In genomic region chr16:97169901-97170512, GRCm38 (mm10) we compare ENCODE assay signal across 8 mouse cellular contexts. TPM values are rescaled to one million over a fixed set of nuclear protein-coding genes. Genes with fewer than 3 reads are reported as not detected.
DNase-seq lines count a peak whose midpoint lies in the region; ATAC-seq and TF ChIP-seq lines count a peak whose summit lies in the region.
"Had no signal": no experiment of that assay in that cellular context is flagged by ENCODE, and none has a peak within 500 bp of the region (broad histone marks: within the 10 kb centered on the region; RNA-seq: fewer than 3 reads in every experiment).

No protein-coding gene starts in this region.

- no peak for TF ChIP-seq CTCF in layer of hippocampus, adult 2 months (conservative IDR thresholded peaks at IDR 0.05)

- peak overlapping the region; percentile 93 for H3K27ac ChIP-seq in layer of hippocampus, adult 2 months
- H3K27ac ChIP-seq in embryonic facial prominence, embryonic 10.5 days (replicated peaks), result no peak overlapping the region
- peak overlapping the region; percentile 94 for H3K27ac ChIP-seq in hindbrain, embryonic 15.5 days (replicated peaks)
- H3K27ac ChIP-seq in midbrain, embryonic 13.5 days, result peak overlapping the region; percentile 97

- peak overlapping the region; percentile 84 for H3K4me2 ChIP-seq in hindbrain, embryonic 15.5 days
- peak overlapping the region; percentile 75 for H3K4me2 ChIP-seq in midbrain, embryonic 13.5 days (replicated peaks)

- H3K9me3 ChIP-seq in embryonic facial prominence, embryonic 10.5 days, result no peaks in the 10 kb centered on the region
- no peaks in the 10 kb centered on the region for H3K9me3 ChIP-seq in hindbrain, embryonic 15.5 days
- H3K9me3 ChIP-seq in midbrain, embryonic 13.5 days, result no peaks in the 10 kb centered on the region

- peak overlapping the region; percentile 87 for H3K9ac ChIP-seq in hindbrain, embryonic 15.5 days
- H3K9ac ChIP-seq in midbrain, embryonic 13.5 days (replicated peaks), result peak overlapping the region; percentile 95

- ATAC-seq in hindbrain, embryonic 15.5 days (ENCODE audit: low FRiP score, low read depth), result peak; percentile 61
- peak; percentile 38 for ATAC-seq in midbrain, embryonic 13.5 days

- H3K4me1 ChIP-seq in embryonic facial prominence, embryonic 10.5 days, result peaks cover 21% of the 10 kb centered on the region
- H3K4me1 ChIP-seq in hindbrain, embryonic 15.5 days (replicated peaks), result peaks cover 47% of the 10 kb centered on the region
- peaks cover 42% of the 10 kb centered on the region for H3K4me1 ChIP-seq in midbrain, embryonic 13.5 days (replicated peaks)

- H3K4me3 ChIP-seq in layer of hippocampus, adult 2 months, result peak overlapping the region; percentile 62
- H3K4me3 ChIP-seq in embryonic facial prominence, embryonic 10.5 days, result peak overlapping the region; percentile 66
- peak overlapping the region; percentile 57 for H3K4me3 ChIP-seq in hindbrain, embryonic 15.5 days
- peak overlapping the region; percentile 76 for H3K4me3 ChIP-seq in midbrain, embryonic 13.5 days (replicated peaks)
- H3K4me3 ChIP-seq: myocyte had no signal

- peaks cover 89% of the 10 kb centered on the region for H3K27me3 ChIP-seq in embryonic facial prominence, embryonic 10.5 days (replicated peaks; ENCODE audit: low read depth, poor library complexity, severe bottlenecking)
- 0 out of 2 replicates have a peak, but pooled peaks cover 3% of the 10 kb centered on the region for H3K27me3 ChIP-seq in hindbrain, embryonic 15.5 days
- peaks cover 26% of the 10 kb centered on the region for H3K27me3 ChIP-seq in midbrain, embryonic 13.5 days

- peak in 1 of 2 experiments; percentile 25 for DNase-seq in layer of hippocampus, adult 2 months (ENCODE audit: low spot score in 2 of 2)
- DNase-seq in layer of hippocampus, adult 11-12 months (ENCODE audit: low spot score), result no peak
- DNase-seq in embryonic facial prominence, embryonic 10.5 days (ENCODE audit: low spot score), result peak; percentile 57
- DNase-seq in thymus, postnatal 25 days, result no peak
- no peak for DNase-seq in thymus, postnatal 14 days

- no peaks in the 10 kb centered on the region for H3K36me3 ChIP-seq in embryonic facial prominence, embryonic 10.5 days (replicated peaks)
- no peaks in the 10 kb centered on the region for H3K36me3 ChIP-seq in hindbrain, embryonic 15.5 days
- no peaks in the 10 kb centered on the region for H3K36me3 ChIP-seq in midbrain, embryonic 13.5 days

- WGBS in embryonic facial prominence, embryonic 10.5 days, result 7% methylated on average over 51 of the region's 51 CpGs
- WGBS in hindbrain, embryonic 15.5 days, result under 1% methylated on average over 46 of the region's 51 CpGs
- WGBS in midbrain, embryonic 13.5 days, result 1% methylated on average over 51 of the region's 51 CpGs

RNA-seq across cellular contexts. Expression of gene Dscam, which starts 0.5 kb away (rescaled TPM):
- total RNA-seq in layer of hippocampus, adult 2 months (2021), result 10 to 100 TPM; 36.8 to 41.0 TPM
- polyA plus RNA-seq in embryonic facial prominence, embryonic 10.5 days (2016; fragmentation: Nextera tagmentation; extraction: Ambion mirVana), result 0.14 and 0.25 TPM in 2 replicates
- polyA plus RNA-seq in hindbrain, embryonic 15.5 days (2015; fragmentation: Nextera tagmentation; extraction: Ambion mirVana), result 13.3 and 15.1 TPM in 2 replicates
- 10.5 and 11.1 TPM in 2 replicates for polyA plus RNA-seq in midbrain, embryonic 13.5 days (2015; fragmentation: Nextera tagmentation; extraction: Ambion mirVana)
